Mouse (Mus musculus): Measurements from ENCODE around the gene Rasa1. TPM values are rescaled to one million over a fixed set of nuclear protein-coding genes. Genes with fewer than 3 reads are reported as not detected.
A peak's percentile ranks its signal among the peaks of the same experiment; 100 is the strongest.

Gene Rasa1
- polyA plus RNA-seq, 1 experiment from 2014 or later = 22.8 TPM

GRCm38 (mm10) chr13:85189644-85190121 is 99.2 kb downstream of the Rasa1 start:
- no peak for DNase-seq (ENCODE audit: low spot score)
- Histone ChIP-seq H3K27ac (replicated peaks) (peak overlapping the region; percentile 80), H3K4me1 (replicated peaks; ENCODE audit: control insufficient read depth, insufficient read depth) (no peaks in the 10 kb centered on the region), H3K36me3 (ENCODE audit: control insufficient read depth, insufficient read depth, low read length) (no peaks in the 10 kb centered on the region), H3K4me2 (replicated peaks; ENCODE audit: low read depth) (peak overlapping the region; percentile 95), H3K9me3 (ENCODE audit: control insufficient read depth, low read length) (no peaks in the 10 kb centered on the region), H3K9ac (ENCODE audit: low read length) (peak overlapping the region; percentile 87), H3K27me3 (ENCODE audit: control insufficient read depth, insufficient read depth, low read length) (no peaks in the 10 kb centered on the region), H3K4me3 (ENCODE audit: low read depth, low read length) (peak overlapping the region; percentile 84)
- 0% methylated on average over 17 of the region's 17 CpGs for WGBS
- ATAC-seq (ENCODE audit: low FRiP score, low TSS enrichment) = peak; percentile 74
- no peak for TF ChIP-seq EP300 (optimal IDR thresholded peaks at IDR 0.05)
- no peak for TF ChIP-seq CTCF (IDR thresholded peaks at IDR 0.05; ENCODE audit: low read depth)

GRCm38 (mm10) chr13:85188903-85189643 is 99.9 kb downstream of the Rasa1 start, which contains the start of gene Ccnh:
Ccnh (plus strand) TSS chr13:85189408.
- Histone ChIP-seq H3K4me2 (replicated peaks; ENCODE audit: low read depth) (peak within 1 kb of the TSS; percentile 95), H3K27ac (replicated peaks) (peak within 1 kb of the TSS; percentile 80), H3K4me1 (replicated peaks; ENCODE audit: control insufficient read depth, insufficient read depth) (no peaks in the 10 kb centered on the region), H3K9me3 (ENCODE audit: control insufficient read depth, low read length) (no peaks in the 10 kb centered on the region), H3K27me3 (ENCODE audit: control insufficient read depth, insufficient read depth, low read length) (no peaks in the 10 kb centered on the region), H3K36me3 (ENCODE audit: control insufficient read depth, insufficient read depth, low read length) (no peaks in the 10 kb centered on the region), H3K4me3 (ENCODE audit: low read depth, low read length) (peak within 1 kb of the TSS; percentile 84), H3K9ac (ENCODE audit: low read length) (peak within 1 kb of the TSS; percentile 87)
- peak; percentile 100 for ATAC-seq (ENCODE audit: low FRiP score, low TSS enrichment)
- peak; percentile 94 for DNase-seq (ENCODE audit: low spot score)
- WGBS = 1% methylated on average over 44 of the region's 44 CpGs
- TF ChIP-seq CTCF (IDR thresholded peaks at IDR 0.05; ENCODE audit: low read depth) (peak; percentile 27; the same call in 1 of the 2 replicates), EP300 (optimal IDR thresholded peaks at IDR 0.05) (no peak)

Other genes with a start within 250 kb of the Rasa1 start
- gene Ccnh, start 99.7 kb downstream of the Rasa1 start, polyA plus RNA-seq (2015; fragmentation: Nextera tagmentation; extraction: Ambion mirVana) = 56.2 and 59.5 TPM in 2 replicates